Comparison of ENCODE assay signal across 7 mouse cellular contexts in the genomic region with DNA sequence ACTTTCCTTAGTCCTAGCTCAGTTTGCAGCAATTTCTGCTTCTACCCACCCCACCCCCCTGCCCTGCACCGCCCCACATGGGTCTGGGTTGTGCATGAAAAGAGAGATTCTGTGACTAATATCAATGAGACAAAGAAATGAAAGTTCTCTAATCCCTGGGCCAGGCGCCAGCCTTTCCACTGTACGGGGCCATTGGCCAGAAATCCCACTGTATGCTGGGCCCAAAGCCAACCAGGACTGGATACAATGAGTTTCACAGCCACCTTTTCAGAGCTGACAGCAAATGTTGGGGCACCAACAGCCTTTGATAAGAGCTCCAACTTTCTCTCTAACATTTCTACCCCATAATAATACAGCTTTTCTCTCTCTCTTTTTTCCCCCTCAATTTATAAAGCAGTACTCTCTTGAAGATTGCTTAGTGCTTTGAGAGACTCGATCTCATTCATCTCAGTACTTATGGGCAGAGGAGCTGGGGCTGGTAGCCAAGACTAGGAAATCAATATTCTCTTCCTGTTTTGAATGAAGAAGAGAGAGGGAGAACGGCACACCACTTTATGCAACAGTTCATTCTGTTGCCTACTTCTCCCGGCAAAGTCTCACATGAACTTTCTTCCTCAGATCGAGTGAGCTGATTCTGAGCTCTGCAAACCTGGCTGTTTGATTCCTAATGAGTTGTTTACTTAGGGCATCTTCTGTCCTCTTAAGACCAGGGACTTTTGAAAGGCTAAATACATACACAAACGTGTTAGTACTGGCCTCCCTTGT. TPM values are rescaled to one million over a fixed set of nuclear protein-coding genes. Genes with fewer than 3 reads are reported as not detected.
A peak's percentile ranks its signal among the peaks of the same experiment; 100 is the strongest.
DNase-seq lines count a peak whose midpoint lies in the region; ATAC-seq and TF ChIP-seq lines count a peak whose summit lies in the region.

No protein-coding gene starts in this region.

- peak overlapping the region; percentile 71; the same call in 1 of the 2 replicates for H3K27ac ChIP-seq in embryonic facial prominence, embryonic 10.5 days (replicated peaks)

- DNase-seq in brain, adult 2 months (ENCODE audit: low read depth, low spot score) = peak; percentile 81
- peak; percentile 34 for DNase-seq in embryonic facial prominence, embryonic 10.5 days (ENCODE audit: low spot score)
- DNase-seq in heart, adult 18-20 months = peak; percentile 50 to 74
- DNase-seq in kidney, adult 18-20 months = peak; percentile 23
- peak; percentile 57 to 72 for DNase-seq in left cerebral cortex, postnatal 25 days (ENCODE audit: low spot score in 2 of 2)

- 64% methylated on average over 8 of the region's 8 CpGs for WGBS in embryonic facial prominence, embryonic 10.5 days

- H3K79me2 ChIP-seq in myocyte (ENCODE audit: control insufficient read depth, insufficient read depth) = no peaks in the 10 kb centered on the region

- ATAC-seq in monocyte, adult 5-6 weeks (replicated peaks; ENCODE audit: insufficient number of reproducible peaks, low FRiP score, low TSS enrichment, poor library complexity, severe bottlenecking) = no peak

- intact Hi-C loops in left cerebral cortex, postnatal 25 days (cut with DNase I) = loop anchor here (1.0 to 10.0 kb wide), 3 partner anchors 84 to 216 kb away; no protein-coding TSS in a partner anchor

- H3K36me3 ChIP-seq in embryonic facial prominence, embryonic 10.5 days (replicated peaks) = no peaks in the 10 kb centered on the region
- no peaks in the 10 kb centered on the region for H3K36me3 ChIP-seq in myocyte (ENCODE audit: control insufficient read depth, insufficient read depth)

- no peaks in the 10 kb centered on the region for H3K9me3 ChIP-seq in embryonic facial prominence, embryonic 10.5 days

- no peak overlapping the region for H3ac ChIP-seq in myocyte (ENCODE audit: control insufficient read depth, insufficient read length)

- no peak for TF ChIP-seq POLR2A in myocyte (IDR thresholded peaks at IDR 0.05; ENCODE audit: insufficient read length, low read depth)

- peak overlapping the region; percentile 70 for H3K4me2 ChIP-seq in myocyte (ENCODE audit: low read depth)

- no peaks in the 10 kb centered on the region for H3K27me3 ChIP-seq in embryonic facial prominence, embryonic 10.5 days (replicated peaks; ENCODE audit: low read depth, poor library complexity, severe bottlenecking)
- no peaks in the 10 kb centered on the region for H3K27me3 ChIP-seq in myocyte (ENCODE audit: control insufficient read depth, insufficient read depth, insufficient read length)

- peaks cover 11% of the 10 kb centered on the region for H3K4me1 ChIP-seq in embryonic facial prominence, embryonic 10.5 days

- H3K4me3 ChIP-seq in embryonic facial prominence, embryonic 10.5 days = no peak overlapping the region
- H3K4me3 ChIP-seq in myocyte = no peak overlapping the region

TF ChIP-seq in myocyte, 11 proteins besides CTCF, POLR2A, EP300 and RAD21:
- TF ChIP-seq MYOG (IDR thresholded peaks at IDR 0.05; ENCODE audit: control insufficient read depth in 1 of 3, insufficient read depth in 1 of 3, insufficient read length in 2 of 3, low read depth in 2 of 3) = no peak
TF ChIP-seq in myocyte: peak in this region for 0.

RNA-seq across cellular contexts. Expression of gene Ptn, which starts 9.2 kb away (rescaled TPM):
- polyA plus RNA-seq in embryonic facial prominence, embryonic 10.5 days (2016; fragmentation: Nextera tagmentation; extraction: Ambion mirVana) = 225 and 262 TPM in 2 replicates
- total RNA-seq in heart, adult 18-20 months (2021) = 1 to 10 TPM; 1.8 to 3.0 TPM
- 100 to 1,000 TPM; 440 to 472 TPM for total RNA-seq in left cerebral cortex, postnatal 25 days (2021)
- 3.1 TPM for polyA plus RNA-seq in myocyte (2012; fragmentation: generic; extraction: Trizol)
- not detected in 3 replicates for total RNA-seq in monocyte, adult 5-6 weeks (2017)

Comparison
In these comparisons a context has a peak if more than half of its experiments do, and no peak if none do; other contexts are left out.
1. DNase-seq: peak in every context shown above with its lines; median percentile 81 in brain, adult 2 months; 64 in left cerebral cortex, postnatal 25 days; 62 in heart, adult 18-20 months; 34 in embryonic facial prominence, embryonic 10.5 days; 23 in kidney, adult 18-20 months.
2. RNA of gene Ptn, which starts 9.2 kb away (total RNA-seq): 440 to 472 TPM in left cerebral cortex, postnatal 25 days; 1.8 to 3.0 TPM in heart, adult 18-20 months and not detected in monocyte, adult 5-6 weeks; every median in the first group is over 100 times any median in the second.